Mouse (Mus musculus) limb, embryonic 11.5 days (tissue): ENCODE measurements at regions not wholly inside any gene's neighbourhood (a gene's known extent, or its start where the extent isn't known, plus 50 kb on each side); places are given as distances from the start of the nearest gene placed in this dataset.
"Not testable (repeated sequence)": the region's sequence is repeated elsewhere in the genome, so short reads cannot be mapped to it uniquely, and the experiment has no call there.

Source experiments
- ATAC-seq: fragments of 200-750 bp; cut with Nextera tagmentation; 2 replicates; pipeline ENCODE4 v1.8.0; 2017; ENCODE audit warnings: low read depth; ENCODE audit not compliant: insufficient number of reproducible peaks, low FRiP score, low TSS enrichment
- DNase-seq: peaks from one replicate; pipeline ENCODE4 v3.0.0-alpha.2; 2015; ENCODE audit warnings: low spot score
- H3K27ac ChIP-seq: fragments of 300-500 bp; sonication (generic); replicated peaks from 2 replicates; pipeline ENCODE4 v1.5.1; 2014; ENCODE audit warnings: low read depth, mild to moderate bottlenecking, low read length
- H3K27me3 ChIP-seq: fragments of 300-500 bp; sonication (generic); 2 replicates; pipeline ENCODE4 v1.6.1; 2014; ENCODE audit warnings: mild to moderate bottlenecking, low read length, mixed read lengths; ENCODE audit not compliant: control insufficient read depth, insufficient read depth
- H3K36me3 ChIP-seq: fragments of 300-500 bp; sonication (generic); 2 replicates; pipeline ENCODE4 v1.6.1; 2014; ENCODE audit warnings: mild to moderate bottlenecking, low read length, moderate library complexity, mixed read lengths; ENCODE audit not compliant: control insufficient read depth, insufficient read depth
- H3K4me1 ChIP-seq: fragments of 300-500 bp; sonication (generic); 2 replicates; pipeline ENCODE4 v1.6.1; 2014; ENCODE audit warnings: low read length, mixed read lengths; ENCODE audit not compliant: control insufficient read depth, insufficient read depth
- H3K4me2 ChIP-seq: fragments of 300-500 bp; sonication (generic); 2 replicates; pipeline ENCODE4 v1.6.1; 2014; ENCODE audit warnings: low read depth, mild to moderate bottlenecking, moderate library complexity; ENCODE audit not compliant: severe bottlenecking
- H3K4me3 ChIP-seq: fragments of 300-500 bp; sonication (generic); 2 replicates; pipeline ENCODE4 v1.5.1; 2014; ENCODE audit warnings: low read depth, low read length
- H3K9ac ChIP-seq: fragments of 300-500 bp; sonication (generic); 2 replicates; pipeline ENCODE4 v1.6.1; 2014; ENCODE audit warnings: mild to moderate bottlenecking, low read length
- H3K9me3 ChIP-seq: fragments of 300-500 bp; sonication (generic); 2 replicates; pipeline ENCODE4 v1.6.1; 2016; ENCODE audit warnings: low read length; ENCODE audit not compliant: control insufficient read depth
- WGBS: fragments of 180-500 bp; shearing (Covaris S2); extraction: QIAGEN DNeasy Blood & Tissue Kit; methylation state at CpG from one replicate; pipeline ENCODE4 v1.1.7; 2014; 5-methylcytosine and 5-hydroxymethylcytosine counted together

DNA sequence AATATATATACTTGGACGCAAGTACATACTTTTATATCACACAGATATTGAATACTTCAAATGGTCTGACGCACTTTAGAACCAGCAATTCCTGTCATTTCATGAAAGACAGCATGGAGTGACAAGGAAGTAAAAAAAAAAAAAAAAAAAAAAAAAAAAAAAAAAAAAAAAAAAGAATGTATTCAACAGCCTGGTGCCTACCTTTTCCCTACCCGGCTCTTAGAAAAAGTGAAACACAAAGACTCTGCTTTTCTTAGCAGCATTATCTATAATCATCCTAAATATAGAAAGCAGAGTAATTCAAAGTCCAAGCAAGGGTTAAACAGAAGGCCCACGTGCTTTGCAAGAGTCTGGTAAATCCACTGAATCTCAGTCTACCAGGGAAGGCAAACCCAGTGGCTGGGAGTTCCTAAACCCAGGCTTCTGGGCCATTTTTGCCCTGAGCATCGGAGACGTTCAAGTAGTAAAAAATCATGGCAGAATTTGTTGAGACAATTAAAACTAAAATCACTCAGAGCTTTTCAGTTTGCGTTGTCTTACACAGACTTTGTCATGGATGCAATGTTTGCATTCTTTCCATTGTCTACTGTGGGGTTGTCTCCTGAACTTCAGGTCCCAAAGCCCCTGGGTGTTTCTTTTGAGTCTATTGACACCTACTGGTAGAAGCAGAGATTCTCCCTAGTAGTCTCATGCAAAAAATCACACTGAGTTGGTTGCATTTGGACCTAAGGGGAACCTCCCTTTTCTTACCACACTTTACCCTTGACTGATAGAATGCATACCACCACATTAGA is 390.2 kb upstream of the 1700008P02Rik start:
- no peak overlapping the region for H3K4me2 ChIP-seq
- peaks cover 4% of the 10 kb centered on the region for H3K4me1 ChIP-seq
- H3K27me3 ChIP-seq, result no peaks in the 10 kb centered on the region
- no peaks in the 10 kb centered on the region for H3K36me3 ChIP-seq
- WGBS, result 52% methylated on average over 7 of the region's 7 CpGs
- no peaks in the 10 kb centered on the region for H3K9me3 ChIP-seq
- no peak overlapping the region for H3K9ac ChIP-seq
- DNase-seq, result peak; percentile 44
- no peak overlapping the region for H3K4me3 ChIP-seq
- H3K27ac ChIP-seq, result no peak overlapping the region
- ATAC-seq, result no peak

DNA sequence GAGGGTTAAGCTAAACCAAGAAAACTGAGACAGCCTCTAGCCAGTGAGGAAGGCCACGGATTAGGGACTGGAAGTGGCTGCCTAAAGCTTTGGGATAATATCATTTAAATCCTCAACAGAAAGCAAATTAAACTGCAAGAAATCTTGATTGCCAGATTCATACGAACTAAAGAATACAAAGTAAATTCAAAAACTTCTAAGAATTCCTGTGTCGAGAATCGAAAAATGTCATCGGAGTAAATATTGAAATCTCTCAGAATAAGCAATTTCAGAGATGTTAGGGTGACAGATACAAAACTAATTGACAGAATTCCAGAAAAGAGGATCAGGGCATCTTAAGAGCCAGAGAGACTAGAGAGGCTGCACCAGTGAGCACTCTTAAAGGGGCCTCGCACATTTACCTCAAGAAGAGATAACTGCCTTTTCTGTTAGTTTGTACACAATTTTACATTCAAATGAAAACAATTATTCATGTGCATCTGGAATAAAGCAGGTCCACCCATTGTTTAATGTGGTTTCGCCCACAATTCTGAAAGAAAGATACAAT is 388.5 kb upstream of the 1700008P02Rik start:
- WGBS, result 72% methylated on average over 7 of the region's 7 CpGs
- Histone ChIP-seq H3K36me3 (no peaks in the 10 kb centered on the region), H3K4me2 (no peak overlapping the region), H3K27me3 (no peaks in the 10 kb centered on the region), H3K4me3 (no peak overlapping the region), H3K9ac (no peak overlapping the region), H3K9me3 (no peaks in the 10 kb centered on the region), H3K4me1 (peaks cover 4% of the 10 kb centered on the region), H3K27ac (no peak overlapping the region)
- ATAC-seq (no peak), DNase-seq (no peak)

DNA sequence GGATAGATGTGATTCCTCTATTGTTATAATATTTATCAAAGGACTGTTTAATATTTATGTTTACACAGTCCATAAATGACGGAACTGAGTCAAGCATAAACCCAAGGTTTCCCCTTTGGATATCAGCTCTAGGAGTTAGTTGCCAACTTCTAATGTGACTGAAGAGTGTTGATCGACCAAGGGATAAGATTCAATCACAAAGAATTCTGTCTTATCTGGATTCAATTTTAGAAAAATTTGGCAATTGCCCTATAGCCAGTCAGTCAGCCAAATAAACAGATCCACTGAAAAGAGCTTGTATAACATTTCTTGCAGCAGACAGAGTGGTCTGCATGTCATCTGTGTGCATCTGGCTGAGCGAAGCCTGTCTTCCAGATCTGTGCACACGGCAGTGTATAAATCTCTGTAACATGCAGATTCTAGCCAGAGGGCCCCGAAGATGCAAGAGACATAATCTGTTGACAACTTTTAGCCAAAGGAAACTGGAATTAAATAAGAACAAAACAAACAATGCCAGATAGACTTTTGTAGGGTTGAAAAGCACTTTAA is 387.6 kb upstream of the 1700008P02Rik start:
- H3K36me3 ChIP-seq, result no peaks in the 10 kb centered on the region
- H3K4me1 ChIP-seq, result no peaks in the 10 kb centered on the region
- H3K27ac ChIP-seq, result no peak overlapping the region
- no peaks in the 10 kb centered on the region for H3K27me3 ChIP-seq
- H3K9ac ChIP-seq, result no peak overlapping the region
- no peak overlapping the region for H3K4me2 ChIP-seq
- no peaks in the 10 kb centered on the region for H3K9me3 ChIP-seq
- WGBS, result 58% methylated on average over 5 of the region's 5 CpGs
- no peak for ATAC-seq
- DNase-seq, result no peak
- H3K4me3 ChIP-seq, result no peak overlapping the region

DNA sequence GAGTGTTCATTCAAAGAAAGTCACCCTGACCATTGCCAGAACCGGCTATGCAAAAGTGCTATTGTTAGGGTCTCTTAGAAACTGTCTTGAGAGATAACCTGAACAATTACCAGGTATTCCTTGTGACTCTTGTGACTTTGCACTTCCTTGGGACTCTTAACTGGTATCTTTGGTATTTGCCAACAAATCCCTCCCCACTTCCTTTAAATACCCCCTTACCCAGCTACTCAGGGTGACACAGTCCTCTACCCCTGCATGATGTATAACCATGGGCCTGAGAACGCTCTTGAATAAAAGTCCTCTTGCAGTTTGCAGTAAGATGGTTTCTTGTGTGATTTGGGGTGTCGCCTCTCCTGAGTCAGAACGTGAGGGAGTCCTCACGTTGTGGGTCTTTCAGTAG is 371.5 kb upstream of the 1700008P02Rik start:
- DNase-seq, H3K4me3 ChIP-seq, H3K9ac ChIP-seq, H3K27ac ChIP-seq, H3K4me2 ChIP-seq, ATAC-seq, H3K27me3 ChIP-seq, H3K9me3 ChIP-seq, H3K36me3 ChIP-seq, H3K4me1 ChIP-seq: not testable (repeated sequence)
- WGBS, result 88% methylated on average over 5 of the region's 5 CpGs

DNA sequence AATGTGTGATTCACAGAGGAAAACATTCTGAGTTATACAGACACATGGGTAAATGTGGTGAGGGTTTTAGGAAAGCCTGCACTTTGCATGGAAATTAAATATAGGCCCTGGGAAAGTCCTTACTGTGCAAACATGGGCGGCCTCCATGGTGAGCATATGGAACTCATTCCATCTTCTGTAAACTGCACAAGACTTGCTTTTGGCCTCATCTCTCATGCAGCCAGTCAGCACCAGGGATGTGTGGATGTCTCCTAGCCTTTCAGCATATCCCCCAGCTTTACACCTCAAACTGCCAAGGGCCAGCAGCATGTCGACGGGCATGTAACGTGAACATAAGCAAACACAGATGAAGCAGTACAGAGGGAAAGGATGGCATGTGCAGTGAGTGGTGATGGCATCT is 364.7 kb upstream of the 1700008P02Rik start:
- no peaks in the 10 kb centered on the region for H3K9me3 ChIP-seq
- H3K4me2 ChIP-seq, result no peak overlapping the region
- no peak overlapping the region for H3K27ac ChIP-seq
- ATAC-seq (no peak), DNase-seq (no peak)
- no peak overlapping the region for H3K9ac ChIP-seq
- no peaks in the 10 kb centered on the region for H3K27me3 ChIP-seq
- 0 out of 2 replicates have a peak, but pooled peaks cover 3% of the 10 kb centered on the region for H3K4me1 ChIP-seq
- H3K4me3 ChIP-seq, result no peak overlapping the region
- H3K36me3 ChIP-seq, result no peaks in the 10 kb centered on the region
- WGBS, result 80% methylated on average over 4 of the region's 4 CpGs

DNA sequence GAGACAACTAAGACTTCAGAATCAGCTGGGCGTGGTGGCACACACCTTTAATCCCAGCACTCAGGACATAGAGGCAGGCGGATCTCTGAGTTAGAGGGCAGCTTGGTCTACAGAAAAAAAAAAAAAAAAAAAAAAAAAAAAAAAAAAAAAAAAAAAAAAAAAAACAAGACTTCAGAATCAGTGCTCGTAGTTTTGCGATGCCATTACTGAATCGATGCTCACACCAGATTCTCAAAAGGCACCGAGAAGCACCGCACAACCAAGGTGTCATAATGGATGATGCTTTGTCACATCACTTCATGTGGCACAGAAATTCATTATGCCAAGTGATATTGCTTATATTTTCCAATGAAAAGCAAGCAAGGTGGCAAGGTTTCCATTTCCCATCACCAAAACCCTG is 337.4 kb upstream of the 1700008P02Rik start:
- Histone ChIP-seq H3K4me3 (no peak overlapping the region), H3K9ac (no peak overlapping the region), H3K36me3 (no peaks in the 10 kb centered on the region), H3K27ac (no peak overlapping the region), H3K9me3 (no peaks in the 10 kb centered on the region), H3K27me3 (no peaks in the 10 kb centered on the region), H3K4me1 (no peaks in the 10 kb centered on the region), H3K4me2 (no peak overlapping the region)
- WGBS, result 87% methylated on average over 7 of the region's 7 CpGs
- no peak for ATAC-seq
- DNase-seq, result no peak

DNA sequence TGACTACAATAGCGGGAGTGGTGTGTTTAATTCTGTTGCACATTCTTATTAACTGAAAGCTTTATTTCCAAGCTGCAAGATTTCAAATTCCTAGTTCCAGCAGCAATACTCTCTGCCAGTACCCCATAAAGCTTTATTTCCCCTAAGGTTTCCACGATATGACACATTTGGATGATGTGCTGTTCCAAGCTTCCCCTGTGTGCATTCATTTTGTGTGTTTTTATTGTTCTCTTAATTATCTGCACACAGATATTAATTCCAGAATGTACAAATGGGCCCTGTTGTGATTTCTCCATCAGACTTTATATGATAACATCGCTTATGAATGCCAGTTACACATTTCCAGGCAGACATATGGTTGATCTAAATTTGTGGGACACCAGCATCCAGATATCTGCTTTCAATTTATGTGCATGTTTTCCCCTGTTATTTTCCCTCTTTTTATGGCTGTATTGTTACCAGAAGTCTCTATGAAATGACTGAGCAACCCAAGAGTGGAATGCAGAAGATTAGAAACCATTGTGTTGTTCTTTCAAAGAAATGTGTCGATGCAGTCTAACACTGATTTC is 312.4 kb upstream of the 1700008P02Rik start:
- Histone ChIP-seq H3K4me2 (no peak overlapping the region), H3K9me3 (no peaks in the 10 kb centered on the region), H3K4me3 (no peak overlapping the region), H3K9ac (no peak overlapping the region), H3K27me3 (no peaks in the 10 kb centered on the region), H3K4me1 (0 out of 2 replicates have a peak, but pooled peaks cover 2% of the 10 kb centered on the region), H3K36me3 (no peaks in the 10 kb centered on the region), H3K27ac (no peak overlapping the region; the same call in 1 of the 2 replicates)
- DNase-seq, result no peak
- no peak for ATAC-seq
- 72% methylated on average over 4 of the region's 4 CpGs for WGBS

DNA sequence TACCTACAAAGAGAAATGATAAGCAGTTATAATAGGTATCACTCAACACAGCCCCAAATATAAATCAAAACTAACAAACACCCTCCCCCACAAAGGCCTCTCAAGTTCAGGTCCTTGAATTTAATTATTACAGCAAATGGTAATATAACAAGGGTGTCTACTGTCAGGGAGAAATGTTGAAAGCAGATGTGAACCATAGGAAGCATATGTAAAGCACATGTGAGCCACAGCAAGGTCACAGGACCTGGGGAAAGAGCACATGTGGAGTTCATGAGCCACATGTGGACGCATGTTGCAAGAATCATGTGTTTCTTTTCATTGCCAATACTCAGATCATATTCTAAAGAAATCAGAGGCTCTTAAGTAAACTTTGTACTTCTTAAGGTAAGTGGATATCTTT is 306.5 kb upstream of the 1700008P02Rik start:
- 11% methylated on average over 1 of the region's 1 CpGs for WGBS
- Histone ChIP-seq H3K4me2 (no peak overlapping the region), H3K27ac (no peak overlapping the region), H3K4me3 (no peak overlapping the region), H3K27me3 (no peaks in the 10 kb centered on the region), H3K9ac (no peak overlapping the region), H3K4me1 (0 out of 2 replicates have a peak, but pooled peaks cover 2% of the 10 kb centered on the region), H3K36me3 (no peaks in the 10 kb centered on the region), H3K9me3 (no peaks in the 10 kb centered on the region)
- ATAC-seq, result peak; percentile 83; the same call in 1 of the 2 replicates
- peak; percentile 68 for DNase-seq
